Mouse (Mus musculus) ES-E14 (cell line): ENCODE measurements at regions not wholly inside any gene's neighbourhood (a gene's known extent, or its start where the extent isn't known, plus 50 kb on each side); places are given as distances from the start of the nearest gene placed in this dataset.

ENCODE experiments used
- CHD2 ChIP-seq: IDR thresholded peaks from 2 replicates; pipeline ENCODE4 v1.6.1; 2014; ENCODE audit warnings: mild to moderate bottlenecking, low read depth, low read length, inconsistent platforms
- HCFC1 ChIP-seq: IDR thresholded peaks from 2 replicates; pipeline ENCODE4 v1.6.1; 2012; ENCODE audit warnings: low read length, inconsistent platforms, borderline replicate concordance; ENCODE audit not compliant: insufficient read depth
- MAFK ChIP-seq: IDR thresholded peaks from 2 replicates; pipeline ENCODE4 v1.6.1; 2014; ENCODE audit warnings: mild to moderate bottlenecking, low read depth, low read length, inconsistent platforms; ENCODE audit not compliant: insufficient read depth
- ZC3H11A ChIP-seq: IDR thresholded peaks from 2 replicates; pipeline ENCODE4 v1.6.1; 2012; ENCODE audit warnings: low read depth, mild to moderate bottlenecking, inconsistent platforms, low read length, borderline replicate concordance

- TF ChIP-seq ZC3H11A (peak; percentile 32; the same call in 1 of the 2 replicates), HCFC1 (no peak), CHD2 (no peak), MAFK (no peak)
Observed at GRCm38 (mm10) chrX:103109181-103109580, 77.3 kb downstream of the Nap1l2 start.
